Mouse (Mus musculus) embryo, embryonic 10 days (tissue): Measurements from ENCODE around the gene Vti1a.

Source experiments
- DNase-seq: peaks from one replicate; pipeline ENCODE4 v3.0.0-alpha.2; 2015; ENCODE audit warnings: low spot score

Vti1a gene

GRCm38 (mm10) chr19:55524385-55524784 is 208.3 kb downstream of the Vti1a start:
- DNase-seq, result no peak

GRCm38 (mm10) chr19:55525056-55525455 is 209.0 kb downstream of the Vti1a start:
- DNase-seq, result no peak

GRCm38 (mm10) chr19:55526717-55527235 is 210.7 kb downstream of the Vti1a start:
- peak; percentile 27 for DNase-seq

- DNase-seq, result no peak
Observed at GRCm38 (mm10) chr19:55530041-55530440, 213.9 kb downstream of the Vti1a start.

- no peak for DNase-seq
Observed at GRCm38 (mm10) chr19:55532681-55533080, 216.6 kb downstream of the Vti1a start.

GRCm38 (mm10) chr19:55536273-55536937 is 220.3 kb downstream of the Vti1a start:
- DNase-seq, result no peak

- peak; percentile 78 for DNase-seq
Observed at GRCm38 (mm10) chr19:55537691-55538090, 221.6 kb downstream of the Vti1a start.

- no peak for DNase-seq
Observed at GRCm38 (mm10) chr19:55541641-55542040, 225.5 kb downstream of the Vti1a start.

GRCm38 (mm10) chr19:55542461-55542860 is 226.4 kb downstream of the Vti1a start:
- DNase-seq, result no peak

- DNase-seq, result no peak
Observed at GRCm38 (mm10) chr19:55543188-55543587, 227.1 kb downstream of the Vti1a start.

- DNase-seq, result no peak
Observed at GRCm38 (mm10) chr19:55544498-55544897, 228.4 kb downstream of the Vti1a start.

- peak; percentile 95 for DNase-seq
Observed at GRCm38 (mm10) chr19:55545529-55545928, 229.4 kb downstream of the Vti1a start.

- no peak for DNase-seq
Observed at GRCm38 (mm10) chr19:55546009-55546528, 230.0 kb downstream of the Vti1a start.

- DNase-seq, result no peak
Observed at GRCm38 (mm10) chr19:55548206-55548605, 232.1 kb downstream of the Vti1a start.

GRCm38 (mm10) chr19:55548656-55549055 is 232.6 kb downstream of the Vti1a start:
- DNase-seq, result no peak

- no peak for DNase-seq
Observed at GRCm38 (mm10) chr19:55550176-55550575, 234.1 kb downstream of the Vti1a start.

- DNase-seq, result no peak
Observed at GRCm38 (mm10) chr19:55552339-55552738, 236.2 kb downstream of the Vti1a start.

- DNase-seq, result no peak
Observed at GRCm38 (mm10) chr19:55552861-55553260, 236.8 kb downstream of the Vti1a start.

GRCm38 (mm10) chr19:55554295-55554694 is 238.2 kb downstream of the Vti1a start:
- DNase-seq, result no peak

- DNase-seq, result peak; percentile 3
Observed at GRCm38 (mm10) chr19:55554703-55555102, 238.6 kb downstream of the Vti1a start.

- peak; percentile 91 for DNase-seq
Observed at GRCm38 (mm10) chr19:55556168-55556999, 240.3 kb downstream of the Vti1a start.

GRCm38 (mm10) chr19:55559331-55559730 is 243.2 kb downstream of the Vti1a start:
- no peak for DNase-seq
